Mouse (Mus musculus) adrenal gland, postnatal 14 days (tissue): ENCODE results near the gene Olfr391-ps. TPM values are rescaled to one million over a fixed set of nuclear protein-coding genes. Genes with fewer than 3 reads are reported as not detected.

Source experiments
- DNase-seq: peaks from one replicate; pipeline ENCODE4 v3.0.0; 2021; ENCODE audit warnings: mixed read lengths
- long read RNA-seq, 2 experiments: library from polyadenylated mRNA; stranded (forward); transcript quantifications; one replicate each; pipeline ENCODE4 v2.0.0; 2021
- total RNA-seq: library from RNA; stranded (reverse); gene quantifications from 2 replicates; pipeline ENCODE4 v1.2.3, GENCODE M21; 2021

Olfr391-ps gene
- total RNA-seq, result not detected in 2 replicates
- long read RNA-seq, experiment 1, result 0 reads
- long read RNA-seq, experiment 2, result 0 reads

DNA sequence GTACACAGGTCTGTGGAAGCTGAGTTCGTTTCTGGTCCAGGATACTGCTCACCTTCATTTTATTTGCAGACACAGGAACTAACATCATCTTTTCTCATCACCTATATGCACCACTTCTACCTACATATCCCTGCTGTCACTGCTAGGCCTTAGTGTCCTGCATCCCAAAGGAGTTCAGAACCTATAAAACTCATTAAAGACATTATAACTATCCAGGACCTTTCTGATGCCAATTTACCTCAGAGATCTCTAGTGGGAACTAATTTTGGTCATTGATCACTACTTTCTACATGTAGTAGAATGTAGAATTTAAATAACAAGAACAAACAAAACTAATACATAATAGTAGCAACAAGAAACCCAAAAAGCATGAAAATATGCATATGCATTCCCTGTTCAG lies at the start of gene Olfr391-ps:
Gene Olfr391-ps, minus strand, starts transcription at position 101 of the 400 bp plus-strand sequence.
- no peak for DNase-seq

DNA sequence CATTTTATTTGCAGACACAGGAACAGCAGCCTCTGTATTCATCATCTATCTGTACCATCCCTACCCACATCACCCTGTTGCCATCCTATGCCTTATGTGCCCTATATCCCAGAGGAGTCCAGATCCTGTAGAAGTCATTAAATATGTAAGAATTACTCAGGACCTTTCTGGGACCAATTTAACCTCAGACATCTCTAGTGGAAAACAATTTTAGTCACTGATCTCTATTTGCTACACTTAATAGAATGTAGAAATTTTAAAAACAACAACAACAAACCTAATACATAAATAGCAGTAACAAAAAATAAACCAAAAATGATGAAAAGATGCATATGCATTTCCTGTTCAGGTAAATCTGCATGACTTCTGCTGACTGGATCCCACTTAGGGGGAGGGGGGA lies 48.5 kb upstream of the Olfr391-ps start, which contains the start of gene Olfr393:
Gene Olfr393, minus strand, starts transcription at position 101 of the 400 bp plus-strand sequence.
- no peak for DNase-seq

DNA sequence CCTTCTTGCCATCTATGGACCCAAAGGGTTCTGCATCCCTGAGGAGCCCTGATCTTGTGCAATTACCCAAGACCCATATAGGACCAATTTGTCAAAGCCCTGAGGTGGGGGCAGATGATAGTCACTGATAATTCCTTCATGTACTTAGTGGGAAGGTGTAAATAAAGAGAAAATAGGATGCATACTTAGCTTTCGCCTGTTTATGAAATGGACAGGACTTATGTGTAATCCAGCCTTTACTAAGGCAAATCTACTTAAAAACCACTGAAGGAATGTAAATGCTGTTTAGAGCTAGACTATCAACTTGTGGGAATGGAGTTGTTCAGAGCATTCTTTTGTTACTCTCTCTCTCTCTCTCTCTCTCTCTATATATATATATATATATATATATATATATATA lies 14.1 kb upstream of the Olfr391-ps start, which contains the start of gene Olfr392:
Gene Olfr392, minus strand, starts transcription at position 101 of the 400 bp plus-strand sequence.
- no peak for DNase-seq

DNA sequence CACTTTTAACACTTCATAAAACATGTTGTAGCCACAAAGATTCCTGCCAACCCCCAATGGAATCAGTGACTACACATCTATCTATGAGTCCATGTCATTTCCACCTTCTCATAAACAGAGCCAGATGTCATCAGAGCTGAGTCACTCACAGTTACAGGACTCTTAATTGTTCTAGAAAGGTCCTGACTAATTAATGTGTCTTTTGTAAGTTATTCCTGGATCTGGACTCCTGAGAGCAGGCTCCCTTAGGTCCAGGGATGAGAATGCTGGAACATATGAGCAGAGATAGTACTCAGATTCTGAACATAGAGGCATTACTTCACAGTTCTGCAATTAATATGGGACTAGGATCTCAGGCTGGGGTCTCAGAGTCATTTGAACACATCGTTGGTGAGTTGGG lies 20.2 kb downstream of the Olfr391-ps start, which contains the start of gene Olfr390:
Gene Olfr390, plus strand, starts transcription at position 301 of the 400 bp plus-strand sequence.
- no peak for DNase-seq

DNA sequence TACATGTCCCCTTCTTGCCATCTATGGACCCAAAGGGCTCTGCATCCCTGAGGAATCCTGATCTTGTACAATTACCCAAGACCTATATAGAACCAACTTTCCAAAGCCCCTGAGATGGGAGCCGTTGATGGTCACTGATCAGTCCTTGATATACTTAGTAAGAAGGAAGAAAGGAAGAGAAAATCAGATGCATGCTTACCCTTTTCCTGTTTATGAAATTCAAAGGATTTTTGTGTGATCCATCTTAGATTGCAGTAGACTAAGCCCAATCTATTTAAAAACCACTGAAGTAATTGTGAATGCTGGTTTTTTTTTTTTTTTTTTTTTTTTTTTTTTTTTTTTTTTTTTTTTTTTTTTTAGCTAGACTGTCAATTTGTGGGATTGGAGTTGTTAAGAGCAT lies 22.2 kb downstream of the Olfr391-ps start, which contains the start of gene Olfr389:
Gene Olfr389, minus strand, starts transcription at position 101 of the 400 bp plus-strand sequence.
- DNase-seq, result no peak

DNA sequence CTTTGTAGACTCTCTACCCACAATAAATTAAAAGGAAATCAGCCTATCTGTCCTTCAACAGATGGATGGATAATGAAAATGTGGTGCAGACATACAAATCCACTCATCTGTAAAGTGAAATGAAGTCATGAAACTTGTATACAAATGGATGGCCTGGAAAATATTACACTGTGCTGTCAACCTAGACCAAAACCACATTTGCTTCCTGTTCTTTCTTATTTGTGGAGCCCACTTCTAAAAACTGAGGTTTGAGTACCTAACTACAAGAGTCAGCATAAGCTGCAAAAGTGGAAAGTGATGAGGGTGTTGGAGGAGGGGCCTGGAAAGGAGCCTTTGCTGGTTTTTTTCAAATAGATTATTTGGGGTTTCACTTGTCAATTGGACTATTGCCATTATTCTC lies 43.7 kb downstream of the Olfr391-ps start:
- no peak for DNase-seq

Other genes with a start within 250 kb of the Olfr391-ps start
- not detected in 2 replicates for gene Olfr385, start 210.0 kb downstream of the Olfr391-ps start, total RNA-seq
- not detected in 2 replicates for gene Olfr384, start 204.5 kb downstream of the Olfr391-ps start, total RNA-seq
- not detected in 2 replicates for gene Zfp735, start 114.3 kb downstream of the Olfr391-ps start, total RNA-seq
- gene Olfr389, start 22.3 kb downstream of the Olfr391-ps start, total RNA-seq, result not detected in 2 replicates
- not detected in 2 replicates for gene Olfr390, start 20.1 kb downstream of the Olfr391-ps start, total RNA-seq
- gene Olfr392, start 14.0 kb upstream of the Olfr391-ps start, total RNA-seq, result not detected in 2 replicates
- gene Olfr393, start 48.4 kb upstream of the Olfr391-ps start, total RNA-seq, result not detected in 2 replicates
- gene Olfr394, start 87.7 kb upstream of the Olfr391-ps start, total RNA-seq, result not detected in 2 replicates
- not detected in 2 replicates for gene Olfr395, start 106.2 kb upstream of the Olfr391-ps start, total RNA-seq
- not detected in 2 replicates for gene Olfr23, start 133.6 kb upstream of the Olfr391-ps start, total RNA-seq
- not detected in 2 replicates for gene Olfr397, start 157.8 kb upstream of the Olfr391-ps start, total RNA-seq
- gene Olfr398, start 187.4 kb upstream of the Olfr391-ps start, total RNA-seq, result not detected in 2 replicates